Mouse (Mus musculus) bone marrow macrophage, adult 2 months (primary cell): ENCODE data around the gene Cuzd1. TPM values are rescaled to one million over a fixed set of nuclear protein-coding genes. Genes with fewer than 3 reads are reported as not detected.

ENCODE experiments used
- H3K27ac ChIP-seq: 2 replicates; pipeline ENCODE4 v1.5.1; 2012; ENCODE audit warnings: low read depth, low read length; ENCODE audit not compliant: insufficient read depth
- H3K4me1 ChIP-seq: 2 replicates; pipeline ENCODE4 v1.6.1; 2012; ENCODE audit warnings: low read length; ENCODE audit not compliant: control insufficient read depth, insufficient read depth
- H3K4me3 ChIP-seq: 2 replicates; pipeline ENCODE4 v1.5.1; 2012; ENCODE audit warnings: mild to moderate bottlenecking, low read length, moderate library complexity; ENCODE audit not compliant: insufficient read depth
- CTCF ChIP-seq: IDR thresholded peaks from 2 replicates; pipeline ENCODE4 v1.5.1; 2012; ENCODE audit warnings: low read depth, mild to moderate bottlenecking, low read length, moderate library complexity
- POLR2A ChIP-seq: IDR thresholded peaks from 2 replicates; pipeline ENCODE4 v1.6.1; 2012; ENCODE audit warnings: mild to moderate bottlenecking, low read depth, low read length, borderline replicate concordance
- polyA plus RNA-seq: library from polyadenylated mRNA; stranded (reverse); fragments of >200 nt; gene quantifications from 2 replicates; pipeline ENCODE4 v1.2.4, GENCODE M21; 2012; ENCODE audit not compliant: missing spikeins, insufficient read depth, insufficient read length

The Cuzd1 gene
- polyA plus RNA-seq, 1 experiment: not detected

- no peak for TF ChIP-seq CTCF
- TF ChIP-seq POLR2A: no peak
- Histone ChIP-seq H3K27ac (no peak within 1 kb of the TSS), H3K4me1 (peaks cover 5% of the 10 kb centered on the region), H3K4me3 (no peak within 1 kb of the TSS)
These were observed 11.5 kb upstream of the Cuzd1 start, which contains the start of gene Fam24a for GRCm38 (mm10) chr7:131333564-131333963. Gene Fam24a, plus strand, starts transcription at chr7:131333864.

GRCm38 (mm10) chr7:131331688-131332087 lies 9.6 kb upstream of the Cuzd1 start:
- TF ChIP-seq POLR2A (no peak), CTCF (no peak)
- Histone ChIP-seq H3K4me3 (no peak overlapping the region), H3K27ac (no peak overlapping the region), H3K4me1 (peaks cover 5% of the 10 kb centered on the region)

- TF ChIP-seq POLR2A: no peak
- TF ChIP-seq CTCF: no peak
- H3K27ac ChIP-seq: no peak within 1 kb of the TSS
- peaks cover 5% of the 10 kb centered on the region for H3K4me1 ChIP-seq
- H3K4me3 ChIP-seq: no peak within 1 kb of the TSS
These were observed 7.3 kb upstream of the Cuzd1 start, which contains the start of gene Fam24b for GRCm38 (mm10) chr7:131329416-131329815. Gene Fam24b, minus strand, starts transcription at chr7:131329516.

- Histone ChIP-seq H3K4me3 (no peak overlapping the region), H3K4me1 (peaks cover 5% of the 10 kb centered on the region), H3K27ac (no peak overlapping the region)
- TF ChIP-seq CTCF (no peak), POLR2A (no peak)
These were observed 5.0 kb upstream of the Cuzd1 start for GRCm38 (mm10) chr7:131327054-131327453.

- TF ChIP-seq CTCF (no peak), POLR2A (no peak)
- Histone ChIP-seq H3K27ac (no peak overlapping the region), H3K4me3 (no peak overlapping the region), H3K4me1 (no peaks in the 10 kb centered on the region)
These were observed 3.8 kb downstream of the Cuzd1 start for GRCm38 (mm10) chr7:131318340-131318739.

- H3K4me3 ChIP-seq: no peak overlapping the region
- no peaks in the 10 kb centered on the region for H3K4me1 ChIP-seq
- H3K27ac ChIP-seq: no peak overlapping the region
- no peak for TF ChIP-seq POLR2A
- TF ChIP-seq CTCF: no peak
These were observed 4.5 kb downstream of the Cuzd1 start for GRCm38 (mm10) chr7:131317587-131317986.

GRCm38 (mm10) chr7:131314493-131314892 lies 7.6 kb downstream of the Cuzd1 start:
- Histone ChIP-seq H3K27ac (no peak overlapping the region), H3K4me1 (no peaks in the 10 kb centered on the region), H3K4me3 (no peak overlapping the region)
- TF ChIP-seq CTCF (no peak), POLR2A (no peak)

- no peak overlapping the region for H3K4me3 ChIP-seq
- no peak overlapping the region for H3K27ac ChIP-seq
- no peaks in the 10 kb centered on the region for H3K4me1 ChIP-seq
- no peak for TF ChIP-seq POLR2A
- no peak for TF ChIP-seq CTCF
These were observed 15.4 kb downstream of the Cuzd1 start for GRCm38 (mm10) chr7:131306733-131307132.

- TF ChIP-seq CTCF: no peak
- TF ChIP-seq POLR2A: no peak
- Histone ChIP-seq H3K4me1 (no peaks in the 10 kb centered on the region), H3K27ac (no peak overlapping the region), H3K4me3 (no peak overlapping the region)
These were observed 18.8 kb downstream of the Cuzd1 start for GRCm38 (mm10) chr7:131303340-131303739.

- no peak overlapping the region for H3K4me3 ChIP-seq
These were observed 24.9 kb downstream of the Cuzd1 start for GRCm38 (mm10) chr7:131297151-131297550.

GRCm38 (mm10) chr7:131265851-131266250 lies 56.2 kb downstream of the Cuzd1 start:
- TF ChIP-seq POLR2A (no peak), CTCF (no peak)
- H3K27ac ChIP-seq: no peak overlapping the region
- H3K4me1 ChIP-seq: no peaks in the 10 kb centered on the region
- H3K4me3 ChIP-seq: no peak overlapping the region

More at GRCm38 (mm10) chr7:131297151-131297550, 24.9 kb downstream of the Cuzd1 start:
- Histone ChIP-seq H3K27ac (no peak overlapping the region), H3K4me1 (0 out of 2 replicates have a peak, but pooled peaks cover 2% of the 10 kb centered on the region)
- TF ChIP-seq POLR2A (no peak), CTCF (no peak)
